Mouse (Mus musculus): Measurements from ENCODE around the gene Abhd17c.

The Abhd17c gene

DNA sequence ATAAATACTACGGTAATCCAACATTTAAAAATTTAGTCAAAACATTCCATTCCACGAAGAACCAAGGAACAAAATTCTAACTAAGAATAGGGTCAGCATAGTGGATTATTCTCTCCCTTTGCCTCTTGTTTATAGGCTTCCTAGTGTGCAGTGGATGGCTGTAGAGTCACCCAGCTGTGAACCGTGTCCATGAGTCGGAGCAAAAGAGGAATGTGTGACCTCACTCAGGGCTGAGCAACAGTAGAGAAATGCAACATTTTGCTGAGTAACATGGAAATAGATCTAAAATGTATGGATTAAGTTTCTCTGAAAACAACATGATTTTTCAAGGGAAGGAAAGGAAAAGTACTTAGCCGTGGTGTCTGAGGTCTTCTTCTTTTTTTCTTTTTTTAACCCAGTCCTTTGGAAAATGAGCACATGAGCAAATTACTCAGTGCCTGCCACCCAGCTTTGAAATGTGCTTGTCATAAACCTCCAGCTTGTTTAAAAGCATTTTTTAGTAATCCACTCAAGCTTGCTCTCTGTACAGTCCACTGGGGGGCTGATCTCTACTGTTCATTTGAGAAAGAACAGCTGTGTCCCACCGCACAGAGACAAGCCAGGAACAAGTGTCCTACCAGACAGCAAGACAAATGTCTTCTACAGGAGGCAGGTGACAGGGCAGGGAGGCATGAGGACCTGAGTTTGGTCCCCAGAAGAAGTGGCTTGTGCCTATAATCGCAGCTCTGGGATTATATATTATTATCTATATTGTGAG, 74.3 kb downstream of the Abhd17c start:
- DNase-seq (ENCODE audit: low read depth): no peak

DNA sequence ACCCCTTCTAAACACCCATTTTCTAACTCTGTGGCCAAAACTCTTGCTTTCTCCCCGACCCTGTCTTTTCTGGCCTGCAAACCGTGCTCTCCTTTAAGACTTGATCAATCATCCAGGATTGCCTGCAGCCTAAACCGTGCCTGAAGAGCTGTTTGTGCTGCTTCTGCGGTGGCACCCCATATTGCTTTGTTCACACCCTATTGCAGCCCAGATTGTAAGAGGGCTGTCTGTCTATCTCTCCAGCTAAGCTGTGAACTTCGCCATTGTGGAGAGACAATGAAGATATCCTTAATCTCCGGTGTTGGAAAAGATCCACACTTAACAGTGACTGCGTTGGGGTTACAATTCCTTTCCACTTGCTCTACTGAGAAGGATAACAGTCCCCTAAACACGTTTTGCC, 77.4 kb downstream of the Abhd17c start:
- no peak for DNase-seq (ENCODE audit: low read depth)

DNA sequence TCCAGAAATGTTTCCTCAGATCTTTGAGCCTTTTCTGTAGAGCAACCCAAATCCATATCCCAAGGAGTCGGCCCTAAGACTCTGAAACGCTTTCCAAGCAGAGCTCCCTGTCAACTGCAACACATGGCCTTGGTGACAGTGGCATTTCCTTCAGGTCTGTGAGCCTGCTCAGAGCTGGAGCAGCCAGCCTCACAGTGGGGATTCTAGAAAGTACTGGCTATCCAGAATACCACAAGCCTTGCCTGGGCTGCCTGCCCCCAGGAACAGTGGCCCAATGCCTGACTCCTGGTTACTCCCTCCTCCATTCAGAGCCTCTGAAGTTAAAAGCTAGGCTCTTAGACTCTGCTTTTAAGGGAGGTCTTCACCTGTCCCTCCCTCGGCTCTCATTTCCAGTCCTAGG, 77.8 kb downstream of the Abhd17c start:
- DNase-seq (ENCODE audit: low read depth): no peak

DNA sequence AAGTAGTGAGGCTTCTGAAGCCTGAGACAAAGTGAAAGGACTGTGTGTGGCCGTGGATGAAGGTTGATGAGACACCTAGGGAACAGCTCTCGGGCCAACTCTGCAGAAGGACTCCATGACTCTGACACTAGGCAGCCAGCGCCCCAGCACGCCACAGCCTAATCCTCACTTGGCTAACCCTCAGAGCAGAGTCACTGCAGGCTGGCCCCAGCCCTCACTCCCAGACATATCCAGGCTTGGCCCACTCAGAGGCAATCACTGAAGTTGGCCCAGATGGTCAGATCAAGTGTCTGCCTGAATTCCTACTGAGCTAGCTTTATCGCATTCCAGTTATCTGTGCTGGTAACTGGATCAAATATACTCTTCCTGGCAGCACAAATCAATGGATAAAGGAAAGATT, 82.8 kb downstream of the Abhd17c start:
- DNase-seq (ENCODE audit: low read depth): no peak

DNA sequence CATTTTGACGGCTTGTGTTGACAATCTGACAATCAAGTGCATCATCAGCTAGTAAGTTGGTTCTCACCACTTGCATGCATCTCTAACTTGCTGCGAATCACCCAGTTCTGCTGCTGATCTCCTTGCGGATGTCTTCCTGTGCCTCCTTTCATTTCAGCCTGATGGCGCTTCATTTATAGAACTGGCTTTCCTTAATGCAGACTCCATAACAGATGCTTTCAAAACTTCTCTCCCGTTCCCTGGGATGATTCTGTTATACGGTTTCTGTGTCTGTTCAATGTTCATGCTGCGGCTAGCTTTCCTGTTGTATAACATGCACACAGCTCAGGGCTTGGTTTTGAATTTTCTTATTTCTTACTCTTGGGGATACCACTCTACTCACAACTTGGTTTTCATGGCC, 91.9 kb downstream of the Abhd17c start:
- DNase-seq (ENCODE audit: low read depth): no peak

All from naive thymus-derived CD4-positive, alpha-beta T cell, adult 2 months (primary cell).